Mouse (Mus musculus): ENCODE measurements around the gene Gpr146. TPM values are rescaled to one million over a fixed set of nuclear protein-coding genes. Genes with fewer than 3 reads are reported as not detected.

The Gpr146 gene
- polyA plus RNA-seq, 1 experiment from 2014 or later, result 5.4 TPM

DNA sequence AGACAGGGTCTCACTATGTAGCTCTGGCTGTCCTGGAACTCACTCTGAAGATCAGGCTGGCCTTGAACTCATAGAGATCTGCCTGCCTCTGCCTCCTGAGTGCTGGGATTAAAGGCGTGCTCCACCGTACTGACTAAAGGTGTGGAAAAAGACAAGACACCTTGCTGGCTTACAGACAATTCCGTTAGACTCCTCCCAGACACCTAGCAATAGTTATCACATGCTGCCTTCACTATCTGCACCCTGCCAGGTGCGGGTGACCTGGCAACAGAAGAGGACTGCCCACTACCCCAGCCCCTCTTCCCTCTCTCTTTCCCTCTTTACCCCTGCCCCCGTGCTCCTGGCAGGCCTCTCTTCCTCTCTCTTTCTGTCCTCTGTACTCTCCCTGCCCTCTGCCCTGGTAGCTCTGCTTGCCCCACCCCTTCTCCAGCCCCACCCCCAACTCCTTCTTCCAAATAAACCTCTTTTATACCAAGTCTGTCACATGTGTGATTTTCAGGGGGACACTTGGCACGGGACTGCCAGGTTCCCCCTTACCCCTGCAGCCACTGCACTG lies 3.5 kb upstream of the Gpr146 start:
- no peaks in the 10 kb centered on the region for H3K27me3 ChIP-seq
- H3K27ac ChIP-seq, result 0 out of 2 replicates have a peak overlapping the region, but pooled peaks have one; percentile 10
- H3K4me2 ChIP-seq, result no peak overlapping the region
- ATAC-seq (replicated peaks; ENCODE audit: low FRiP score), result no peak
- H3K36me3 ChIP-seq, result no peaks in the 10 kb centered on the region
- WGBS, result 82% methylated on average over 6 of the region's 6 CpGs
- H3K9ac ChIP-seq, result no peak overlapping the region
- peaks cover 77% of the 10 kb centered on the region for H3K4me1 ChIP-seq
- H3K9me3 ChIP-seq (replicated peaks), result no peaks in the 10 kb centered on the region
- H3K4me3 ChIP-seq (replicated peaks), result no peak overlapping the region

DNA sequence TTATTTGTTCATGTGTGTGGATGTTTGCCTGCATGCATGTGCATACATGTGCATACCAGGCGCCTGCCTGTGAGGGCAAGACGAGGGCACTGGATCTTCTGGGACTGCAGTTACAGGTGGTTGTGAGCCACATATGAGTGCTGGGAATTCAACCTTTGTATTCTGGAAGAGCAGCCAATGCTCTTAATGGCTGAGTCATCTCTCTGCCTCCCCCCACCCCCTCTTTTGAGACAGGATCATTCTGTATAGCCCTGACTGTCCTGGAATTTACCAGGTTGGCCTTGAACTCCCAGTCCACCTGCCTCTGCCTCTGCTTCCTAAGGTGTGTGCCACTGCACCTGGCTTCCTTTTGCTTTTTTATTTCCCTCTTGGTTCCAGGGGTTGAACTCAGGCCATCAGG lies 2.7 kb upstream of the Gpr146 start:
- peaks cover 79% of the 10 kb centered on the region for H3K4me1 ChIP-seq
- no peak for ATAC-seq (replicated peaks; ENCODE audit: low FRiP score)

DNA sequence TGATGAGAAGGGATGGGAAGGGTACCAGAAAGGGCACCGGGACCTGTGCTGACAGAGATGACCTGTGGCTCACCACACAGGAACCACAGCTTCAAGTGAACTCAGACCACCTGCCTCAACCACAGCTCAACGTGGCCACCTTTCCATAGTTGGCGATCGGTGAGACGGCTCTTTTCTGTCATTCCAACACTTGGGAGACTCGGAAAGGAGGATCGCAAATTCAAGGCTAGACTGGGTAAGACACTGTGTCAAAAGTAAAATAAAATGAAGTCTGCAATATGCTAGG lies 717 bp downstream of the Gpr146 start:
- no peaks in the 10 kb centered on the region for H3K27me3 ChIP-seq
- 80% methylated on average over 7 of the region's 7 CpGs for WGBS
- no peak overlapping the region for H3K4me3 ChIP-seq (replicated peaks)
- H3K4me2 ChIP-seq, result no peak overlapping the region
- H3K9me3 ChIP-seq (replicated peaks), result no peaks in the 10 kb centered on the region
- H3K9ac ChIP-seq, result no peak overlapping the region
- no peak for ATAC-seq (replicated peaks; ENCODE audit: low FRiP score)
- H3K4me1 ChIP-seq, result peaks cover 77% of the 10 kb centered on the region
- no peaks in the 10 kb centered on the region for H3K36me3 ChIP-seq
- H3K27ac ChIP-seq, result peak overlapping the region; percentile 93

More for the DNA sequence above, 2.7 kb upstream of the Gpr146 start:
- H3K36me3 ChIP-seq, result no peaks in the 10 kb centered on the region
- H3K9ac ChIP-seq, result no peak overlapping the region
- WGBS, result 90% methylated on average over 2 of the region's 2 CpGs
- H3K9me3 ChIP-seq (replicated peaks), result no peaks in the 10 kb centered on the region
- no peak overlapping the region for H3K4me2 ChIP-seq
- no peak overlapping the region for H3K4me3 ChIP-seq (replicated peaks)
- 0 out of 2 replicates have a peak overlapping the region, but pooled peaks have one; percentile 10 for H3K27ac ChIP-seq
- no peaks in the 10 kb centered on the region for H3K27me3 ChIP-seq

DNA sequence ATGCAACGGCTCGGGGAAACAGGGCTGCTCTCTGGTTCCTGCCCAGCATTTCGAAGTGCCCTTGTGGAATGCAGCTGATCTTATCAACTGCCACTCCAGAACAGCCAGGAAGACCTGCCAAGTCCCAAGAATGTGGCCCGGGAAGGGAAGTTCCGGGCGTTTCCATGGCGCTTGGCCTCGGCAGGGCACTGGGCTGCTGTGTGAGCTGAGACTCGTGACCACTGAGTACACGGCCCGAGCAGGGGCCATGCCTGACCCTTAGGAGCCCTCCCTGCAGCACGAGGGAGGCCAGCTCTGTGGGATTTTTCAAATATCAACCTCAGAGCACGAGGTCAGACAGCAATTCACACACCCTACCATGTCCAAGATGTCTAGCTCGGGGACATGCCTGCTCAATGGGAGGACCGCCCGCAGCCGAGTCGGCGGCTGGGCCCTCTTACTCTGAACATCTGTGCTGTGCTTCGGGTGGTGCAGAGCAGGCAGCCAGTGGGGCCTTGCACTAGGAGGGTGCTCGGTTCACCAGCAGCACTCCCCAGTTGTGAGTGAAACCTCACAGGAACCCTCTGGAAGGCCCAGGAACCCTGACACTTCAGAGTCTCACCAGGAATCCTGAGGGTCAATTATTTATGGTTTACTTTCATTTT lies 1.6 kb downstream of the Gpr146 start:
- H3K4me3 ChIP-seq (replicated peaks), result no peak overlapping the region
- H3K27me3 ChIP-seq, result no peaks in the 10 kb centered on the region
- no peaks in the 10 kb centered on the region for H3K36me3 ChIP-seq
- ATAC-seq (replicated peaks; ENCODE audit: low FRiP score), result peak; percentile 31; the same call in 1 of the 2 replicates
- no peaks in the 10 kb centered on the region for H3K9me3 ChIP-seq (replicated peaks)
- H3K27ac ChIP-seq, result peak overlapping the region; percentile 93
- peaks cover 79% of the 10 kb centered on the region for H3K4me1 ChIP-seq
- 31% methylated on average over 21 of the region's 21 CpGs for WGBS
- peak overlapping the region; percentile 93; the same call in 1 of the 2 replicates for H3K4me2 ChIP-seq
- H3K9ac ChIP-seq, result no peak overlapping the region

DNA sequence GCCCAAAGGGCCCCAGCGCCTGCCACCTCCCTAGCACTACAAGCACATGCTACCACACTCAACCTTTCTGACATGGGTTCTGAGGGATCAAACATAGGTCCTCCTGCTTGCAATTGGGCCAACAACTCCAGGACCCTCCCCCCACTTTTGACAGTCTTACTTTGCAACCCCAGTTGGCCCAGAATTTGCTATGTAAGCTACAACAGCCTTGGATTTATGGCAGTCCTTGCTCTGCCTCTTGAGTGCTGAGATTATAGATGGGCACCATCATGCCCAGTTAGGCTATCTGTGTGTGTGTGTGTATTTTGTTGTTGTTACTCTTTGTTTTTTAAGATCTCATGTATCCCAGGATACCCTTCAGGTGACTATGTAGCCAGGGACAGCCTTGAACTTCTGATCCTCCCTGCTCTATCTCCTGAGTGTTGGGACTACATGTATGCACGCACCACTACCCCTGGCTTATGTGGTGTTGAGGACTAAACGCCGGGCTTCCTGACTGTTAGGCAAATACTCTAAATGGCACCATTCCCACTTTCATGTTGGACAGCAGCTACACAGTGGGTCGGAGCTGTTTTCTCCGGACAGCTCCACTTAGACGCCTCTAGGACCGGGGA lies 2.4 kb downstream of the Gpr146 start:
- Histone ChIP-seq H3K4me2 (peak overlapping the region; percentile 93), H3K4me3 (replicated peaks) (peak overlapping the region; percentile 71), H3K36me3 (no peaks in the 10 kb centered on the region), H3K27me3 (no peaks in the 10 kb centered on the region), H3K4me1 (peaks cover 80% of the 10 kb centered on the region), H3K9me3 (replicated peaks) (no peaks in the 10 kb centered on the region), H3K27ac (peak overlapping the region; percentile 93), H3K9ac (no peak overlapping the region)
- 16% methylated on average over 8 of the region's 8 CpGs for WGBS
- ATAC-seq (replicated peaks; ENCODE audit: low FRiP score), result no peak

DNA sequence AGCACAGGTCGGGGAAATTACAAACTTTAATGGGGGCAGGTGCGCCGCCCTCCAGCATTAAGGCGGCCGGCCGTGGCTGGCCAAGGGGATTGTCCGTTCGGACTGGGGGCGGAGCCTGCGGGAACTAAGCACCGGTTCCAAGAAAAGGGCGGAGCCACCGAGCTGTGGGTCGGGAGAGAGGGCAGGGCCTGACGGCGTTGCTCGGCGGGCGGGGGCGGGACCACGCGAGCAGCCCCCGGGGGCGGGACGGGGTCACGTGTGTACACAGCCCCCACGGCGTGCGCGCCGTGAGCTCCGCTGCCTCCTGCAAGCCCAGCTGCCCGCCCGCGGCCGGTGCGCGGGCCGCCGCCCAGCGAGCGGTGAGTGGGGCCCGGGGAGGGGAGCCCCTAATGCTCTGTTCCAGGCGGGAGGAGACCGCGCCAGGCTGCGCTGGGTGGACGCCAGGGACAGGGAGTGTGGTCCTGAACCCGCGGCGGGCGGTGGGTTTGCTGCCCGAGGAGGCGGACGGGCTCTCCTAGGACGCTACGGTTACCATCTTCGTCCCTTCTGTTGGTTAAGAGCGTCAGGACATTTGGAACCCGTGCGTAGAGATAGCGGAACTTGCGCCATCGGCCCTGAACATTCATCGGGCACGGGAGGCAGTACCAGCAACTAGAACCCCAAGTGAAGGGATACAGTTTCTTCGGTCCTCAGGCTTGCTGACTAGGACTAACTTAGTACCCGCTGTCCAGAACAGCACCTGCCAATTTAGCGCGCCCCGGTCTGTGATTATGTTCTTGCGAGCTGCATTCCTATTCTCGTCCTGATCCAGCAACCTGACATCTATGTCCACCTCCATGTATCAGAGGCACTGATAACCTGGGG lies 3.1 kb downstream of the Gpr146 start:
- peaks cover 88% of the 10 kb centered on the region for H3K4me1 ChIP-seq
- H3K9ac ChIP-seq, result peak overlapping the region; percentile 68
- 2% methylated on average over 73 of the region's 73 CpGs for WGBS

DNA sequence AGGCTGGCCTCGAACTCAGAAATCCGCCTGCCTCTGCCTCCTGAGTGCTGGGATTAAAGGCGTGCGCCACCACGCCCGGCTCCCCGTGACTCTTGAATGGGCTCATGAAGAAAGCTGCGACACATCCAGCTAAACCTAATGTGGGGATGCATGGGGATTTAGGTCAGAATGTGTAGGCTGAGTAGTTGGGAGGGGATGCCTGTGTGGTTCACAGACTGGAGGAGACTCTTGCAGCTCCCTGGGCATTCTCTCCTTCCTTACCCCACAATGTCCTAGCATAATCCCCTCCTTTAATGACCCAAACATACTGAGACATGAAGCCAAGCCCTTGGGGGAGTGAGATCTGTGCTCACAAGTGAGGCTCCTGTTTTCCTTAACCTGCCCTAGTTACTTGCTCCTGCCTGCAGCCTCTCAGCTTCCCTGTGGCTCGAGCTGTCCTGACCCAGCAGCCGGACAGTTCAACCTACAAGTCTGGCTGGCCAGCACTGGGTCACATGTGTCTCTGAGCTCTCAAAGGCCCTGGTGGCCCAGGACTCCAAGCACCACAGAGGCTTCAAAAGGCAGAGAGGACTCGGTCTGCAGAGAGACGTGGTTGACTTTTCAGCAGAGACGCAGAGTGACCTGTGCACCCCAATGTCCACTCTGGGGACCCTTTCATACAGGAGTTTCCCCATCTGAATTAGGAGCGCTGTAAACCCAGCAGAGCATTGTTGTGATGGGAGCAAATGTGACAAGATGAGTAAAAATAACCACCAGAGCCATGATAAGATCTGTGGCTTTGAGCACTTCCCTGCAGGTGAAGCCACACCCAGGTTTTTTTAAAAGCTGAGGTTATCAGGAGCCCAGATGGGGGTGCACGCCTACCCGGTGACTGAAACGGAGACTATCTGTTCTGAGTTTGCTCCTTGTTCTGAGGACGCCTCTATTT lies 4.4 kb downstream of the Gpr146 start:
- H3K36me3 ChIP-seq, result no peaks in the 10 kb centered on the region
- peak overlapping the region; percentile 14; the same call in 1 of the 2 replicates for H3K4me3 ChIP-seq (replicated peaks)
- peak overlapping the region; percentile 93 for H3K4me2 ChIP-seq
- no peak overlapping the region for H3K9ac ChIP-seq
- no peaks in the 10 kb centered on the region for H3K27me3 ChIP-seq
- H3K4me1 ChIP-seq, result peaks cover 92% of the 10 kb centered on the region
- ATAC-seq (replicated peaks; ENCODE audit: low FRiP score), result no peak
- peak overlapping the region; percentile 77 for H3K27ac ChIP-seq
- no peaks in the 10 kb centered on the region for H3K9me3 ChIP-seq (replicated peaks)
- WGBS, result 78% methylated on average over 18 of the region's 18 CpGs

More for the DNA sequence above, 3.1 kb downstream of the Gpr146 start:
- Histone ChIP-seq H3K4me2 (peak overlapping the region; percentile 93), H3K4me3 (replicated peaks) (peak overlapping the region; percentile 71), H3K27me3 (no peaks in the 10 kb centered on the region), H3K9me3 (replicated peaks) (no peaks in the 10 kb centered on the region), H3K36me3 (no peaks in the 10 kb centered on the region), H3K27ac (peak overlapping the region; percentile 93)
- peak; percentile 87 for ATAC-seq (replicated peaks; ENCODE audit: low FRiP score)

DNA sequence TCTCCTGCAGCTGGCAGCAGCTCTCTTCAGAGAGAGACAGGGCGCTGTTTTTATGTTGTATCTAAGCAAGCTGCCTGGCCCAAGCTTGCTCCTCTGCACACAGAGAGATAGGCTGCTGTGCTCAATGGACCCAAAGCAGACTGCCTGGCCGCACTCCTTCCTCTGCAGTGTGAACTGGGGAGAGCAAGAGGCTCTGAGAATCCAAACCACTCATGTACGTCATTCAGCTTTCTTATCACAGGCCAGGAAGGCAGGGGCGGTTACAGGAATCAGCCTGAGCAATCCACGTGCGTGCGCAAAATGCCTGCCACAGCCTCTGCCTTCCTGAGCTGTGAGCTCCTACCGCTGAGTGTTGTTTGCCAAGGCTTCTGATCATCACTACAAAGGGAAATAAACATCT lies 5.3 kb downstream of the Gpr146 start:
- H3K4me1 ChIP-seq, result peaks cover 90% of the 10 kb centered on the region
- H3K27me3 ChIP-seq, result no peaks in the 10 kb centered on the region
- peak overlapping the region; percentile 32; the same call in 1 of the 2 replicates for H3K9ac ChIP-seq
- H3K36me3 ChIP-seq, result no peaks in the 10 kb centered on the region
- peak overlapping the region; percentile 93 for H3K4me2 ChIP-seq
- WGBS, result 52% methylated on average over 8 of the region's 8 CpGs
- ATAC-seq (replicated peaks; ENCODE audit: low FRiP score), result no peak
- peak overlapping the region; percentile 77 for H3K27ac ChIP-seq
- H3K4me3 ChIP-seq (replicated peaks), result no peak overlapping the region
- no peaks in the 10 kb centered on the region for H3K9me3 ChIP-seq (replicated peaks)

DNA sequence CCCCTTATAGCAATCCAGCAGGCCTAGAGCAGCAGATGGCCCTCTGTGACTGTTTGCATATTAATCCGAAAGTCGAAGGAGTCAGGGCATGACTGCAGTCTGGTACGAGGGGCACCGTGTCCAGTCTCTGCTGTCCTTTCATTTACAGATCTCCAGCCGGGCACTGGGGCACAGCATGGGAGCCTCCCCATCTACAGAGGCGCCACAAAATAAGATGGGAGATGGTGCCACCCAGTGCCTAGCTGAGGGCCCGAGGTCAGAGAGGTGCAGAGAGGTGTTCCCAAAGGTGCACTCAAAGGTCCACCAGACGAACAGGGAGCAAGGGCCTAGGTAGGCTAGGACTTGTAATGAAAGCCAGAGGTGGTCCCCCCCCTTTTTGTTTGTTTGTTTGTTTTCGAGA lies 5.7 kb downstream of the Gpr146 start:
- WGBS, result 83% methylated on average over 9 of the region's 9 CpGs
- Histone ChIP-seq H3K9me3 (replicated peaks) (no peaks in the 10 kb centered on the region), H3K4me3 (replicated peaks) (no peak overlapping the region), H3K9ac (no peak overlapping the region), H3K36me3 (no peaks in the 10 kb centered on the region), H3K4me1 (peaks cover 90% of the 10 kb centered on the region), H3K4me2 (0 out of 2 replicates have a peak overlapping the region, but pooled peaks have one; percentile 93), H3K27ac (peak overlapping the region; percentile 77), H3K27me3 (no peaks in the 10 kb centered on the region)
- no peak for ATAC-seq (replicated peaks; ENCODE audit: low FRiP score)

DNA sequence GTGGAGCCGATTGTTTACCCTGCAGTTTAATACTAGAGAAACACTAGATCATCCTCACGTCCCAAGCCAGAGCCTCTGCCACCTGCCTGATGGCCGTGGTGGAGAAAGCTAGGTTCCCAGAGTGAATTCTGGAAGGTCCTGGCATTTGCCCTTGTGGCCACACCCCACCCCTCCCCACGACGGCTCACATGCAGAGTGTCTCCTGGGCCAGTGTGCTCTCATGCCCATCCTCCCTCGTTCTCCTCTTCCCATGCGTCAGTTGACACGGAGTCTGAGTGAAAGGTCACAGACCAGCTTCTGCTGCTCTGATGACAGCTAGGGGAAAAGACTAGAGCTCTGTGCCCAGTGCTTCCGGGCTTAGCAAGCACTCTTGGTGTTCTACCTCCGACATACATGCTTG lies 7.0 kb downstream of the Gpr146 start:
- no peak overlapping the region for H3K9ac ChIP-seq
- no peaks in the 10 kb centered on the region for H3K27me3 ChIP-seq
- peaks cover 90% of the 10 kb centered on the region for H3K4me1 ChIP-seq
- WGBS, result 21% methylated on average over 10 of the region's 10 CpGs
- H3K4me2 ChIP-seq, result peak overlapping the region; percentile 20
- H3K9me3 ChIP-seq (replicated peaks), result no peaks in the 10 kb centered on the region
- no peak overlapping the region for H3K4me3 ChIP-seq (replicated peaks)
- ATAC-seq (replicated peaks; ENCODE audit: low FRiP score), result 0 out of 2 replicates have a peak, but pooled peaks have one; percentile 22
- H3K36me3 ChIP-seq, result no peaks in the 10 kb centered on the region
- peak overlapping the region; percentile 77 for H3K27ac ChIP-seq

DNA sequence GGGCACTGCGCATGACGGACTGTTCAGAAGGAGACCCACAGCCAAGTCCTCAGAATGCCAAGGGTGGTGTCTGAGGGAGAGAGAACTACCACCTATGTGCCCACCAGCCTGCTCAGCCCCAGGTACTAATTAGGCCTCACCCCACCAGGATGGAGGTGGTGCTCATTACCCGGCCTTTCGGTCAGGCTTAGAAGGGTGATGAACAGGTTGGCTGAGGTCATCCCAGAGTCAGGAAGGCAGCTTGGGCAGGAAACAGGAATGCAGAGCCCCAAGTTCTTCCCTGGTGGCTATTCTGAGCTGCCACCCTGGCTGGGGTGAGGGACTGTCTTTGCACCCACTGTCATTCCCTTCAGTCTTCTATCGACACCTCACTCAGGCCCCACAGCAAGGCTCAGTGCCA lies 8.6 kb downstream of the Gpr146 start:
- 93% methylated on average over 5 of the region's 5 CpGs for WGBS
- H3K4me3 ChIP-seq (replicated peaks), result no peak overlapping the region
- no peaks in the 10 kb centered on the region for H3K36me3 ChIP-seq
- no peaks in the 10 kb centered on the region for H3K27me3 ChIP-seq
- no peak overlapping the region for H3K4me2 ChIP-seq
- ATAC-seq (replicated peaks; ENCODE audit: low FRiP score), result no peak
- H3K27ac ChIP-seq, result no peak overlapping the region
- H3K9me3 ChIP-seq (replicated peaks), result no peaks in the 10 kb centered on the region
- no peak overlapping the region for H3K9ac ChIP-seq
- peaks cover 89% of the 10 kb centered on the region for H3K4me1 ChIP-seq

All from kidney, embryonic 15.5 days (tissue).